Mouse (Mus musculus): Measurements from ENCODE around the gene Cotl1. TPM values are rescaled to one million over a fixed set of nuclear protein-coding genes. Genes with fewer than 3 reads are reported as not detected.

Gene Cotl1
- total and polyA plus RNA-seq, 2 experiments from 2014 or later: 85.4 to 269 TPM

DNA sequence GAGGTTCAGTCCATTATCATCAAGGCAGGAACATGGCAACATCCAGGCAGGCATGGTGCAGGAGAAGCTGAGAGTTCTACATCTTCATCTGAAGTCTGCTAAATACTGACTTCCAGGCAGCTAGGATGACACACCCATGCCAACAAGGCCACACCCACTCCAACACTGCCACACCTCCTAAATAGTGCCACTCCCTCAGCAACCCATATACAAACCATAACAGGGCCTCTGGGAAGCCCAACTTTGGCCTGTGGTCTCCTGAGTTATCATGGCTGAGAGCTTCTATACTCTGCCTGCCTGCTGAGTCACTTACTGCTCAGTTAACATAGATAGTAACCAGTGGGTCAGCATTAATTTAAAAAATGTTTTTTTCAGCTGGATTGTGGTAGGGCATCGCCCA, 32.8 kb upstream of the Cotl1 start:
- TF ChIP-seq CTCF (IDR thresholded peaks at IDR 0.05; ENCODE audit: low read depth): no peak
- Histone ChIP-seq H3K9ac (replicated peaks; ENCODE audit: low read length) (no peak overlapping the region), H3K4me1 (ENCODE audit: insufficient read depth, low read length) (no peaks in the 10 kb centered on the region), H3K4me2 (ENCODE audit: low read depth, low read length) (no peak overlapping the region), H3K27me3 (ENCODE audit: insufficient read depth, low read length) (no peaks in the 10 kb centered on the region), H3K9me3 (ENCODE audit: low read length) (peaks cover 5% of the 10 kb centered on the region; the same call in 1 of the 2 replicates), H3K4me3 (ENCODE audit: low read length) (no peak overlapping the region), H3K36me3 (ENCODE audit: insufficient read depth, low read length) (peaks cover 37% of the 10 kb centered on the region; the same call in 1 of the 2 replicates), H3K27ac (no peak overlapping the region)
- ATAC-seq: no peak
- DNase-seq (ENCODE audit: low spot score): no peak
- WGBS: 97% methylated on average over 1 of the region's 1 CpGs

DNA sequence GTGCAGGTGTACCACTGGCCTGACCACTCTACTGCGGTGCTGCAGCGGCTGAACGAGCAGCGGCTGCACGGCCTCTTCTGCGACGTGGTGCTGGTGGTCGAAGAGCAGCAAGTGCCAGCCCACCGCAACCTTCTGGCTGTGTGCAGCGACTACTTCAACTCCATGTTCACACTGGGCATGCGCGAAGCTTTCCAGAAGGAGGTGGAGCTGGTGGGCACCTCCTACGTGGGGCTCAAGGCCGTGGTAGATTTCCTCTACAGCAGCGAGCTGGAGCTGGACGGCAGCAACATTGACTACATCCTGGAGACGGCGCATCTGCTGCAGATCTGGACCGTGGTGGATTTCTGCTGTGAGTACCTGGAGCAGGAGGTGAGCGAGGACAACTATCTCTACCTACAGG, 29.3 kb upstream of the Cotl1 start:
- H3K4me1 ChIP-seq (ENCODE audit: insufficient read depth, low read length): no peaks in the 10 kb centered on the region
- TF ChIP-seq CTCF (IDR thresholded peaks at IDR 0.05; ENCODE audit: low read depth): no peak
- H3K9ac ChIP-seq (replicated peaks; ENCODE audit: low read length): no peak overlapping the region
- 86% methylated on average over 20 of the region's 20 CpGs for WGBS
- H3K4me2 ChIP-seq (ENCODE audit: low read depth, low read length): no peak overlapping the region
- H3K9me3 ChIP-seq (ENCODE audit: low read length): peaks cover 5% of the 10 kb centered on the region; the same call in 1 of the 2 replicates
- no peak overlapping the region for H3K4me3 ChIP-seq (ENCODE audit: low read length)
- peaks cover 33% of the 10 kb centered on the region; the same call in 1 of the 2 replicates for H3K36me3 ChIP-seq (ENCODE audit: insufficient read depth, low read length)
- DNase-seq (ENCODE audit: low spot score): no peak
- no peak for ATAC-seq
- H3K27me3 ChIP-seq (ENCODE audit: insufficient read depth, low read length): no peaks in the 10 kb centered on the region
- no peak overlapping the region for H3K27ac ChIP-seq

DNA sequence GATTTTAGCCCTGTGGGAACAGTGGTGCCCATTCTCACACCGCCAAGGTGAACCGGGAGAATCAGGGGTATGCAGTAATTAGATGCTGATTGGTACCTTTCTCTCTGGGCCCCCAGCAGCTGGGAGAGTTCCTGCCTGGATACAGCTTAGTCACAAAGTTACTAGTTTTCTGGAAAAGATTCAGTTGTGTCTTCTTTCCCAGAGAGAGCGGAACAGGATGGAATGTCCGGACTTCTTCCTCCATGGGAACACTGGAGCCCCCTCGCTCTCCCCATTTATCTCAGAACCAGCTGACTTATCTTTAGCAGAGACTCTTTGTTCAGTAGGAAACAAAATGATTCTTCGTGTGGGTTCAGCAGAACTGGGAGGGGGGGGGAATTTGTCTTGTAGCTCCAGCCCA, 22.4 kb upstream of the Cotl1 start:
- no peaks in the 10 kb centered on the region for H3K9me3 ChIP-seq (ENCODE audit: low read length)
- 9% methylated on average over 6 of the region's 6 CpGs for WGBS
- ATAC-seq: no peak
- H3K27ac ChIP-seq: peak overlapping the region; percentile 76; the same call in 1 of the 2 replicates
- peak overlapping the region; percentile 88 for H3K4me3 ChIP-seq (ENCODE audit: low read length)
- peak; percentile 36 for DNase-seq (ENCODE audit: low spot score)
- no peaks in the 10 kb centered on the region for H3K4me1 ChIP-seq (ENCODE audit: insufficient read depth, low read length)
- peak overlapping the region; percentile 93 for H3K4me2 ChIP-seq (ENCODE audit: low read depth, low read length)
- peak overlapping the region; percentile 84 for H3K9ac ChIP-seq (replicated peaks; ENCODE audit: low read length)
- H3K36me3 ChIP-seq (ENCODE audit: insufficient read depth, low read length): no peaks in the 10 kb centered on the region
- TF ChIP-seq CTCF (IDR thresholded peaks at IDR 0.05; ENCODE audit: low read depth): no peak
- no peaks in the 10 kb centered on the region for H3K27me3 ChIP-seq (ENCODE audit: insufficient read depth, low read length)

GRCm38 (mm10) chr8:119862390-119862734, 22.0 kb upstream of the Cotl1 start:
- TF ChIP-seq CTCF (IDR thresholded peaks at IDR 0.05; ENCODE audit: low read depth): no peak
- H3K27me3 ChIP-seq (ENCODE audit: insufficient read depth, low read length): no peaks in the 10 kb centered on the region
- peak; percentile 61 for ATAC-seq

GRCm38 (mm10) chr8:119861706-119862389, 21.5 kb upstream of the Cotl1 start, which contains the start of gene Klhl36:
Gene Klhl36 (plus strand): TSS chr8:119862266.
- Histone ChIP-seq H3K4me3 (ENCODE audit: low read length) (peak within 1 kb of the TSS; percentile 88), H3K4me1 (ENCODE audit: insufficient read depth, low read length) (no peaks in the 10 kb centered on the region), H3K9me3 (ENCODE audit: low read length) (no peaks in the 10 kb centered on the region), H3K36me3 (ENCODE audit: insufficient read depth, low read length) (no peaks in the 10 kb centered on the region), H3K4me2 (ENCODE audit: low read depth, low read length) (peak within 1 kb of the TSS; percentile 93), H3K27me3 (ENCODE audit: insufficient read depth, low read length) (no peaks in the 10 kb centered on the region), H3K27ac (peak within 1 kb of the TSS; percentile 76), H3K9ac (replicated peaks; ENCODE audit: low read length) (peak within 1 kb of the TSS; percentile 84)
- no peak for TF ChIP-seq CTCF (IDR thresholded peaks at IDR 0.05; ENCODE audit: low read depth)
- ATAC-seq: peak; percentile 96
- 2% methylated on average over 35 of the region's 35 CpGs for WGBS
- DNase-seq (ENCODE audit: low spot score): peak; percentile 96

More at GRCm38 (mm10) chr8:119862390-119862734, 22.0 kb upstream of the Cotl1 start:
- H3K9ac ChIP-seq (replicated peaks; ENCODE audit: low read length): peak overlapping the region; percentile 84
- peak overlapping the region; percentile 93 for H3K4me2 ChIP-seq (ENCODE audit: low read depth, low read length)
- peak; percentile 40 for DNase-seq (ENCODE audit: low spot score)
- H3K4me3 ChIP-seq (ENCODE audit: low read length): peak overlapping the region; percentile 88
- no peaks in the 10 kb centered on the region for H3K4me1 ChIP-seq (ENCODE audit: insufficient read depth, low read length)
- WGBS: 0% methylated on average over 19 of the region's 19 CpGs
- peak overlapping the region; percentile 76 for H3K27ac ChIP-seq
- no peaks in the 10 kb centered on the region for H3K36me3 ChIP-seq (ENCODE audit: insufficient read depth, low read length)
- no peaks in the 10 kb centered on the region for H3K9me3 ChIP-seq (ENCODE audit: low read length)

DNA sequence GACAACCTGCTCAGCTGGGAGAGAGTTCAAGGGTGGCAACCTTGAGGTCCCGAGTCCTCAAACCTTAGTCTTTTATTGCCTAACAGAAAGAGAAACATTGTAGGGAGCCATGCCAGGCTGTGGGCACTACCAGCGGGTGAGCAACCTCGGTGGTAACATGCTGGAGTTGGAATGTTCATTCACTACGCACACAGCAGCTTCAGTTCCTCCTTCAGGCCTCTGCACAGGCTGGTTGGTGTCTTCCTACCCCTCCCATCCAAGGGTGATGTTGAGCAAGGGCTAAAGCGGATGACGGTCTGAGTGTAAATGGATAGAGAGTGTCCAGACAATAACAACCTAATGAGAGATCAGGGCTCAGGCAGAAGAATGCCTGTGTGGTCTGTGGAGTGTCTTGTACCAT, 17.4 kb upstream of the Cotl1 start:
- Histone ChIP-seq H3K4me2 (ENCODE audit: low read depth, low read length) (no peak overlapping the region), H3K4me1 (ENCODE audit: insufficient read depth, low read length) (no peaks in the 10 kb centered on the region), H3K9me3 (ENCODE audit: low read length) (no peaks in the 10 kb centered on the region), H3K9ac (replicated peaks; ENCODE audit: low read length) (no peak overlapping the region), H3K36me3 (ENCODE audit: insufficient read depth, low read length) (no peaks in the 10 kb centered on the region), H3K27me3 (ENCODE audit: insufficient read depth, low read length) (no peaks in the 10 kb centered on the region), H3K27ac (no peak overlapping the region), H3K4me3 (ENCODE audit: low read length) (no peak overlapping the region)
- 77% methylated on average over 6 of the region's 6 CpGs for WGBS
- no peak for TF ChIP-seq CTCF (IDR thresholded peaks at IDR 0.05; ENCODE audit: low read depth)
- DNase-seq (ENCODE audit: low spot score) (no peak), ATAC-seq (no peak)

- no peaks in the 10 kb centered on the region for H3K4me1 ChIP-seq (ENCODE audit: insufficient read depth, low read length)
- no peak overlapping the region for H3K27ac ChIP-seq
- TF ChIP-seq CTCF (IDR thresholded peaks at IDR 0.05; ENCODE audit: low read depth): peak; percentile 27
- H3K4me2 ChIP-seq (ENCODE audit: low read depth, low read length): no peak overlapping the region
- H3K27me3 ChIP-seq (ENCODE audit: insufficient read depth, low read length): no peaks in the 10 kb centered on the region
- H3K36me3 ChIP-seq (ENCODE audit: insufficient read depth, low read length): no peaks in the 10 kb centered on the region
- H3K9ac ChIP-seq (replicated peaks; ENCODE audit: low read length): no peak overlapping the region
- 56% methylated on average over 5 of the region's 5 CpGs for WGBS
- H3K9me3 ChIP-seq (ENCODE audit: low read length): no peaks in the 10 kb centered on the region
- H3K4me3 ChIP-seq (ENCODE audit: low read length): no peak overlapping the region
- DNase-seq (ENCODE audit: low spot score): no peak
- no peak for ATAC-seq
These were observed 15.3 kb upstream of the Cotl1 start for GRCm38 (mm10) chr8:119855656-119856055.

Measured in hindbrain, postnatal 0 days (tissue).